Mouse (Mus musculus): Measurements from ENCODE around the gene Snrpc. TPM values are rescaled to one million over a fixed set of nuclear protein-coding genes. Genes with fewer than 3 reads are reported as not detected.

Snrpc gene
- polyA plus RNA-seq, 1 experiment from 2014 or later = 226 TPM

GRCm38 (mm10) chr17:27830411-27830810, 7.5 kb upstream of the Snrpc start:
- Histone ChIP-seq H3K9me3 (replicated peaks; ENCODE audit: control insufficient read depth, low read length) (no peaks in the 10 kb centered on the region), H3K4me1 (ENCODE audit: control insufficient read depth, insufficient read depth, low read length) (0 out of 2 replicates have a peak, but pooled peaks cover 4% of the 10 kb centered on the region), H3K27ac (ENCODE audit: low read depth, low read length) (no peak overlapping the region), H3K27me3 (ENCODE audit: control insufficient read depth, insufficient read depth, low read length) (no peaks in the 10 kb centered on the region), H3K9ac (ENCODE audit: low read depth, low read length) (no peak overlapping the region), H3K36me3 (ENCODE audit: control insufficient read depth, insufficient read depth, low read length) (no peaks in the 10 kb centered on the region), H3K4me2 (no peak overlapping the region), H3K4me3 (ENCODE audit: low read depth, low read length) (no peak overlapping the region)
- 49% methylated on average over 7 of the region's 7 CpGs for WGBS (ENCODE audit: insufficient replicate concordance)
- ATAC-seq (replicated peaks; ENCODE audit: insufficient number of reproducible peaks, low FRiP score, low TSS enrichment) = no peak

DNA sequence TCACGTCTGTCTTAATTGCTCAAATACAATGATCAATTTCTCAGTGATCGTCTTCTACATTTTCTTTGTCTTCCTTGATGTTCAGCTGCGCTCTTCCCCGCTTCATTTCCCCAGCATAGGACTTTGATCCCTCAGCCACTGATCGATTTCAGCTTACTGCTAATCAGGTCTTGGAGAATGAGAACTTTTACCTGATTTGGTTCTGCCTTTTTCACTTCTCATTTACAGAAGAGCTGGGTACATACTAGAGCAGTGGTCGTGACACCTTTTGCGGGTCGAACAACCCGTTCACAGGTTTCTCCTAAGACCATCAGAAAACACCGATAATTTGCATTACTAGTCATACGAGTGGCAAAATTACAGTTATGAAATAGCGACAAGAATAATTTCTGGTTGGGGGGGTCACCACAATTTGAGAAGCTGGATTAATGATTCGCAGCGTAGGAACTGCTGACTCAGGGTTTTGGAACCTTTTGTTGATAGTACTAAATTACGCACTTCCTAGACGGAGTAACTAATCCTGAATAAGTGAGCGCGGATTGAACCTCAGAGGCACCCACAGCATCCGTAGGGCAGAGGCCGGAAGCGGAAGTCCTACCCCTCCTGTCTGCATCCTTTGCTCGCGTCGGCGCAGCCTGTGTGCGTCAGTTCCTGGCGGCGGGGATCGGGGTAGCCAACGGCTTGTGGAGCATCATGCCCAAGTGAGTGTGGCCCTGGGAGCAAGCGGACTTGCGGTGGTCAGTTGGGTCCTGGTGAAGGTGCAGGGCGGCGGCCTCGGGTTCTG, 1.7 kb downstream of the Snrpc start:
- Histone ChIP-seq H3K4me2 (peak overlapping the region; percentile 74), H3K27ac (ENCODE audit: low read depth, low read length) (no peak overlapping the region), H3K36me3 (ENCODE audit: control insufficient read depth, insufficient read depth, low read length) (peaks cover 6% of the 10 kb centered on the region), H3K27me3 (ENCODE audit: control insufficient read depth, insufficient read depth, low read length) (no peaks in the 10 kb centered on the region), H3K4me1 (ENCODE audit: control insufficient read depth, insufficient read depth, low read length) (no peaks in the 10 kb centered on the region), H3K9me3 (replicated peaks; ENCODE audit: control insufficient read depth, low read length) (no peaks in the 10 kb centered on the region), H3K9ac (ENCODE audit: low read depth, low read length) (peak overlapping the region; percentile 78), H3K4me3 (ENCODE audit: low read depth, low read length) (peak overlapping the region; percentile 65)
- WGBS (ENCODE audit: insufficient replicate concordance) = 3% methylated on average over 35 of the region's 35 CpGs
- peak; percentile 94 for ATAC-seq (replicated peaks; ENCODE audit: insufficient number of reproducible peaks, low FRiP score, low TSS enrichment)

DNA sequence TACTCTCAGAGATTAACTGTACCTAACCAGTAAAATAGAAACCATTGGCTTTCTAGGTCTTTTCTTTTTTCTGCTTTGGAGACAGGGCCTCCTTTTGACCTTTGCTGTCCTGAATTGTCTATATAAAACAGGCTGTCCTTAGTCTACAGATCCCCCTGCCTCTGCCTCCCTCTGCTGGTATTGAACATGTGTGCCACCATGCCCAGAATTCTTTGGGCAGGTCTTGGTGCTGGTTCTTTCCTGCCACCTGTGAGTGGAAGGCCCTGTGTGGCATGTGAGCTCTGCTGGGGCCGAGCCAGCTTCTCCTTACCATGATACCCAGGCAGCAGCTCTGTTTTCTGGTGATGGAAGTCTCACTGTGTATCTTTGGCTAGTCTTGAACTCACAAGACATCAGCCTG, 10.4 kb downstream of the Snrpc start:
- Histone ChIP-seq H3K9me3 (replicated peaks; ENCODE audit: control insufficient read depth, low read length) (no peaks in the 10 kb centered on the region), H3K9ac (ENCODE audit: low read depth, low read length) (no peak overlapping the region), H3K4me2 (no peak overlapping the region), H3K4me1 (ENCODE audit: control insufficient read depth, insufficient read depth, low read length) (no peaks in the 10 kb centered on the region), H3K4me3 (ENCODE audit: low read depth, low read length) (no peak overlapping the region), H3K36me3 (ENCODE audit: control insufficient read depth, insufficient read depth, low read length) (peaks cover 28% of the 10 kb centered on the region), H3K27me3 (ENCODE audit: control insufficient read depth, insufficient read depth, low read length) (no peaks in the 10 kb centered on the region), H3K27ac (ENCODE audit: low read depth, low read length) (no peak overlapping the region)
- no peak for ATAC-seq (replicated peaks; ENCODE audit: insufficient number of reproducible peaks, low FRiP score, low TSS enrichment)
- WGBS (ENCODE audit: insufficient replicate concordance) = 90% methylated on average over 1 of the region's 1 CpGs

GRCm38 (mm10) chr17:27851076-27851475, 13.1 kb downstream of the Snrpc start:
- peaks cover 17% of the 10 kb centered on the region for H3K36me3 ChIP-seq (ENCODE audit: control insufficient read depth, insufficient read depth, low read length)
- H3K4me3 ChIP-seq (ENCODE audit: low read depth, low read length) = no peak overlapping the region
- H3K9ac ChIP-seq (ENCODE audit: low read depth, low read length) = no peak overlapping the region
- WGBS (ENCODE audit: insufficient replicate concordance) = 49% methylated on average over 3 of the region's 3 CpGs
- no peaks in the 10 kb centered on the region for H3K4me1 ChIP-seq (ENCODE audit: control insufficient read depth, insufficient read depth, low read length)
- H3K9me3 ChIP-seq (replicated peaks; ENCODE audit: control insufficient read depth, low read length) = no peaks in the 10 kb centered on the region
- no peak for ATAC-seq (replicated peaks; ENCODE audit: insufficient number of reproducible peaks, low FRiP score, low TSS enrichment)
- no peak overlapping the region for H3K4me2 ChIP-seq
- H3K27me3 ChIP-seq (ENCODE audit: control insufficient read depth, insufficient read depth, low read length) = no peaks in the 10 kb centered on the region
- no peak overlapping the region for H3K27ac ChIP-seq (ENCODE audit: low read depth, low read length)

DNA sequence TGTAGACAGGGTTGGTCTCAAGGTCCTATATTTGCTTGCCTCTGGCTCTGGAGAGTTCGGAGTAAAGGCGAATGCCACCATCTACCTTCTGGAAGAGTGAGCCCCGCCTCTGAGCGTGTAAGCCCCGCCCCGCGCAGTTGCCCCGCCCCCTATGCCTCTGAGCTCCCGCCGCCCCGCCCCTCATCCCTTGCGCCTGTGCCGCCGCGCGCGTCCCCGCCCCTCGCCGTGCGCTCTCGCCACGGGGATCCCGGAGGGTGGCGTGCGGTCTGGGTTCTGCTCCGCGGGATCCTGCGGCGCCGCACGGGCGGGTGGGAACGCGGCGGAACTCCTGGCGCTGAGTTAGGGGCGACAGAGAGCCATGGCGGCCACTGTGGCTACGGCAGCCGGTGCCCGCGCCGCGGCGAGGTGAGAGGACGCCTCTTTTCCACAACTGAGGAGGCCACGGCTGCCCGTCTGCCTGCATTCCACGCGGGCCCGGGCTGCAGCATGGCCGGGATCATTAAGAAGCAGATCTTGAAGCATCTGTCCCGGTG, 18.4 kb downstream of the Snrpc start, which contains the start of gene Uhrf1bp1:
Gene Uhrf1bp1 (plus strand): TSS at position 177 of the 533 bp plus-strand sequence.
- WGBS (ENCODE audit: insufficient replicate concordance) = 0% methylated on average over 54 of the region's 54 CpGs
- peak; percentile 78 for ATAC-seq (replicated peaks; ENCODE audit: insufficient number of reproducible peaks, low FRiP score, low TSS enrichment)
- peak within 1 kb of the TSS; percentile 85 for H3K27ac ChIP-seq (ENCODE audit: low read depth, low read length)
- peak within 1 kb of the TSS; percentile 93 for H3K4me3 ChIP-seq (ENCODE audit: low read depth, low read length)
- H3K9ac ChIP-seq (ENCODE audit: low read depth, low read length) = peak within 1 kb of the TSS; percentile 95
- H3K27me3 ChIP-seq (ENCODE audit: control insufficient read depth, insufficient read depth, low read length) = no peaks in the 10 kb centered on the region
- peak within 1 kb of the TSS; percentile 79 for H3K4me2 ChIP-seq
- no peaks in the 10 kb centered on the region for H3K36me3 ChIP-seq (ENCODE audit: control insufficient read depth, insufficient read depth, low read length)
- peaks cover 24% of the 10 kb centered on the region for H3K4me1 ChIP-seq (ENCODE audit: control insufficient read depth, insufficient read depth, low read length)
- no peaks in the 10 kb centered on the region for H3K9me3 ChIP-seq (replicated peaks; ENCODE audit: control insufficient read depth, low read length)

GRCm38 (mm10) chr17:27856798-27857648, 19.1 kb downstream of the Snrpc start:
- WGBS (ENCODE audit: insufficient replicate concordance) = 1% methylated on average over 52 of the region's 52 CpGs
- no peaks in the 10 kb centered on the region for H3K36me3 ChIP-seq (ENCODE audit: control insufficient read depth, insufficient read depth, low read length)
- H3K9me3 ChIP-seq (replicated peaks; ENCODE audit: control insufficient read depth, low read length) = no peaks in the 10 kb centered on the region
- peak; percentile 59 for ATAC-seq (replicated peaks; ENCODE audit: insufficient number of reproducible peaks, low FRiP score, low TSS enrichment)
- H3K9ac ChIP-seq (ENCODE audit: low read depth, low read length) = peak overlapping the region; percentile 95
- peak overlapping the region; percentile 93 for H3K4me3 ChIP-seq (ENCODE audit: low read depth, low read length)
- H3K27ac ChIP-seq (ENCODE audit: low read depth, low read length) = peak overlapping the region; percentile 85
- H3K4me2 ChIP-seq = peak overlapping the region; percentile 79
- H3K4me1 ChIP-seq (ENCODE audit: control insufficient read depth, insufficient read depth, low read length) = peaks cover 24% of the 10 kb centered on the region
- H3K27me3 ChIP-seq (ENCODE audit: control insufficient read depth, insufficient read depth, low read length) = no peaks in the 10 kb centered on the region

DNA sequence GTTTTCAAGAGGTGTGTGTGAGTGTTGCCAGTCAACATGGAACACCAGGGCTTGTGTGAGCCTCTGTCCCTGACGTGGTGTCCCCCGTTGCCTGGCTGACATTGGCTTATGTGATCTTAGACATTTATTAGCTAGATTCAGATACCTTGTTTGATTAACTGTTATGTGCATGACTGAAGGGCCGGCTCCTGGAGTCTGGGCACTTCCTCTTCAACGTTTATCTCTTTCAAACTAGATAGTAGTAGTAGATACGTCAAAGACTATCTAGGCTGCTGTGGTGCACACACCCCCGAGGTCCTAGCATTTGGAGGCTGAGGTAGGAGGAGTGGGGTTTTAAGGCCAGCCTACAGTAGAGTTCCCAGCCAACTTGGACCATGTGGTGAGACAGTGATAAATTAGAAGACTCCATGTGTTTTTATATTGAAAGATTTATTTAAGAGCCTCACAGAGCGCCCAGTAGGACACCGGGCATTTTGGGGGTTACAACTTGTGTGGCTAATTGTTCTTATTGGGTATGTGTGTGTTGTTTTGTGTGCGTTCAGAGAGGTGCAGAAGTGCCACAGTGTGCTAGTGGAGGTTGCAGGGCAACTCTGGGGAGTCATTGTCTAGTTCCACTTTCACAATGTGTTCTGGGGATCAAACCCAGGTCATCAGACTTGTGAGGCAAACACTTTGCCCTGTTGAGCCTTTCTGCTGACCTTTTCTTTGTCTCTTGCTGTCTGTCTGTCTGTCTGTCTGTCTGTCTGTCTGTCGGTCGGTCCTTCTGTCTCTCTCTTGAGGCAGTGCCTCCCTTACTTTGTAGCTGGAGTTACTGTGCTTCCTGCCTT, 19.9 kb downstream of the Snrpc start:
- Histone ChIP-seq H3K4me3 (ENCODE audit: low read depth, low read length) (peak overlapping the region; percentile 93), H3K9ac (ENCODE audit: low read depth, low read length) (peak overlapping the region; percentile 95), H3K27me3 (ENCODE audit: control insufficient read depth, insufficient read depth, low read length) (no peaks in the 10 kb centered on the region), H3K27ac (ENCODE audit: low read depth, low read length) (0 out of 2 replicates have a peak overlapping the region, but pooled peaks have one; percentile 85), H3K4me2 (peak overlapping the region; percentile 79), H3K36me3 (ENCODE audit: control insufficient read depth, insufficient read depth, low read length) (no peaks in the 10 kb centered on the region), H3K4me1 (ENCODE audit: control insufficient read depth, insufficient read depth, low read length) (peaks cover 24% of the 10 kb centered on the region), H3K9me3 (replicated peaks; ENCODE audit: control insufficient read depth, low read length) (no peaks in the 10 kb centered on the region)
- no peak for ATAC-seq (replicated peaks; ENCODE audit: insufficient number of reproducible peaks, low FRiP score, low TSS enrichment)
- 33% methylated on average over 11 of the region's 11 CpGs for WGBS (ENCODE audit: insufficient replicate concordance)

DNA sequence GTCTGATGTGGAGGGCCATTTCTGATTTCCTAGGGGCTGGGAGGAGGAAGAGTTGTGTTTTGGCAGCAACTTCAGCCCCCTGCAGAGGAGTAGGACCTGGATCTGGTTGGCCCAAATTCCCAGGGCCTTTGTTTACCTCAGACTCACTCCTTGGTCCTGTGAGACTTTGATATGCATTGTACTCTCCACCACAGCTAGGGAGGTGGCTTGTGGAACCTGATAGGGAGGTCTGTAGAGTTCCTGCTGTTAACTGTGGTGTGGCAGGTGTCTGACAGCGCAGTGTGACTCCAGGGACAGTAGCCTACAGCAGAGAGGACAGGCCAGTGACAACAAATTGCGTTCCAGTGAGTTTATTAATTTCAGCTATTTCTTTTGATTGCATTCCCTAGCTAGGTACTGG, 21.2 kb downstream of the Snrpc start:
- peak overlapping the region; percentile 13; the same call in 1 of the 2 replicates for H3K27ac ChIP-seq (ENCODE audit: low read depth, low read length)
- H3K4me2 ChIP-seq = peak overlapping the region; percentile 79
- 0 out of 2 replicates have a peak overlapping the region, but pooled peaks have one; percentile 8 for H3K4me3 ChIP-seq (ENCODE audit: low read depth, low read length)
- no peaks in the 10 kb centered on the region for H3K36me3 ChIP-seq (ENCODE audit: control insufficient read depth, insufficient read depth, low read length)
- peak overlapping the region; percentile 39; the same call in 1 of the 2 replicates for H3K9ac ChIP-seq (ENCODE audit: low read depth, low read length)
- no peaks in the 10 kb centered on the region for H3K9me3 ChIP-seq (replicated peaks; ENCODE audit: control insufficient read depth, low read length)
- no peaks in the 10 kb centered on the region for H3K27me3 ChIP-seq (ENCODE audit: control insufficient read depth, insufficient read depth, low read length)
- H3K4me1 ChIP-seq (ENCODE audit: control insufficient read depth, insufficient read depth, low read length) = peaks cover 24% of the 10 kb centered on the region
- ATAC-seq (replicated peaks; ENCODE audit: insufficient number of reproducible peaks, low FRiP score, low TSS enrichment) = no peak; the same call in 1 of the 2 replicates
- 41% methylated on average over 2 of the region's 2 CpGs for WGBS (ENCODE audit: insufficient replicate concordance)
